Mouse (Mus musculus): ENCODE measurements at regions not wholly inside any gene's neighbourhood (a gene's known extent, or its start where the extent isn't known, plus 50 kb on each side); places are given as distances from the start of the nearest gene placed in this dataset.

DNA sequence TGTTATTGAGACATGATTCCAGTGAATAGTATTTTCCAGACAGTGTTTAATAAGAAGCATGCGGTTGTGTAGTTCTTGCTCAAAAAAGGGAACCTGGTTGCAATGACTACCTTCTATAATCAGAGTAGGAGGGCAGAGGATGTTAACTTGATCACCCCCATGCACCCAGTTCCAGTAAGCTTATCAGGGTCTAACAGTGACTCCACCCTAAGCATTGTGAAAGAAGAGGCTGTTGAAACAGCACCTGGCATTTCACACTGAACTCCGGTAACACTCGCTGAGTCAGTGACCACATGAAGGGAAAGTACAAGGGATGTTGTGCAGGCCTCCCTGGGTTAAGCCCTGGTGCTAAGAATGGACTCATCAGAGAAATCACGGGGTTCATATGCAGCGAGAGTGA lies 1253.8 kb upstream of the Zeb2 start:
- TF ChIP-seq CTCF (conservative IDR thresholded peaks at IDR 0.05; ENCODE audit: insufficient read depth, insufficient read length, low read depth, low read length) (no peak), POLR2A (IDR thresholded peaks at IDR 0.05; ENCODE audit: low read depth, low read length) (no peak)

All from kidney, adult 2 months (tissue).